Mouse (Mus musculus) right cerebral cortex, adult 18-20 months (tissue): ENCODE data around the gene Cog6.
A peak's percentile ranks its signal among the peaks of the same experiment; 100 is the strongest.

Experiments used
- DNase-seq: peaks from one replicate; pipeline ENCODE4 v3.0.0; 2022; ENCODE audit warnings: mixed read lengths

The Cog6 gene

DNA sequence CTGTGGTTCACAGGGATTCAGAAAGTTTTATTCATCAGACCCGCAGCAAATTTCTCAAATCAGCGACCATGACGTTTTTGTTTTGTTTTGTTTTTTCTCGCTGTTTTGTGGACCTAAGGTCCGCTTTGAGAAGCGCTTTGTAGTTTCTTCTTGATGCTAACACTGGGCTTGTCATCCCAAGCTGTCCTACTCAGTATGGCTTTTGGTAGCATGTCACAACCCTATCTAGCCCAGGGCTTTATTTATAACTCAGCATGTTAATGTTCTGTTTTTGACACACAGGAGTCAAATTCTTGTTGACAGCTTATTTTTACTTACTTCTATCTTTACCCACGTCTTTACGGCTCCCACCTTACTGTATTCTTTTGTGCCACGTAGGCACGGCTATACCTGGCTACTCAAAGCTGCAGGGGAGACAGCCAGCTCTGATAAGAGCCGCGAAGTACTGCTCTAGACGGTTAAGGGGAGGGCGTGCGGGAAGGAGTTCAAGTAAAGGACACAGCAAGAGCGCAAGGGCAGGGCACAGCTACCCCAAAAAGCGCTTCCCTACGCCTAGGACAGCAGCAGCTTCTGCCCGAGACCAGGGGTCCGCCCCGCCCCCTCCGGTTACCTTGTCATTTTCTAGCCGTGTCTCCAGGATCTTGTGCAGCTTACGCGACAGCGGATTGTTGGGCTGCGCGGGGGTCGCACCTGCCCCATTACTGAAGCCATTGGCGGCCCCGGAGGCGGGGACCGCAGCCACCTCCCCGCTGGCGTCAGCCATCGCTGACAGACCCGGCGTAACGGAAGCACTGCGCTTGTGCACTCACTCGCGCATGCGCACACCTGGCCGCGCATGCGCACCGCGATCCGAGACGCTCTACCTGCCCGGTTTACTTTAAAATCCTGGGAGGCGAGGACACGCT lies at the start of gene Cog6:
Gene Cog6 (minus strand): TSS at position 802 of the 905 bp plus-strand sequence.
- DNase-seq, result peak; percentile 80

DNA sequence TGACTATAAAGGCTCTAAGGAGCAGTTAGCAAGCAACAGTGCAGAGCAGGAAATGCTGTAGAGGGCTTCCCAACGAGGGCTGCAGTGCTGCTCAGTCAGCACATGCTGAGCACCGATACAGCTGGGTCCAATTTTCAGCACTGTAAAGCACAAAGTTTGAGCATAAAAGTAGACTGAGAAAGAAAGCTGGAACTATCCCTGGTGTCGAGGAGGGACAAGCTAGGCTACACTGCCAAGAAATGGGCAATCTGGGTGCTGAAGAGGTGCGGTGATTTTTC lies 49.0 kb upstream of the Cog6 start:
- no peak for DNase-seq

DNA sequence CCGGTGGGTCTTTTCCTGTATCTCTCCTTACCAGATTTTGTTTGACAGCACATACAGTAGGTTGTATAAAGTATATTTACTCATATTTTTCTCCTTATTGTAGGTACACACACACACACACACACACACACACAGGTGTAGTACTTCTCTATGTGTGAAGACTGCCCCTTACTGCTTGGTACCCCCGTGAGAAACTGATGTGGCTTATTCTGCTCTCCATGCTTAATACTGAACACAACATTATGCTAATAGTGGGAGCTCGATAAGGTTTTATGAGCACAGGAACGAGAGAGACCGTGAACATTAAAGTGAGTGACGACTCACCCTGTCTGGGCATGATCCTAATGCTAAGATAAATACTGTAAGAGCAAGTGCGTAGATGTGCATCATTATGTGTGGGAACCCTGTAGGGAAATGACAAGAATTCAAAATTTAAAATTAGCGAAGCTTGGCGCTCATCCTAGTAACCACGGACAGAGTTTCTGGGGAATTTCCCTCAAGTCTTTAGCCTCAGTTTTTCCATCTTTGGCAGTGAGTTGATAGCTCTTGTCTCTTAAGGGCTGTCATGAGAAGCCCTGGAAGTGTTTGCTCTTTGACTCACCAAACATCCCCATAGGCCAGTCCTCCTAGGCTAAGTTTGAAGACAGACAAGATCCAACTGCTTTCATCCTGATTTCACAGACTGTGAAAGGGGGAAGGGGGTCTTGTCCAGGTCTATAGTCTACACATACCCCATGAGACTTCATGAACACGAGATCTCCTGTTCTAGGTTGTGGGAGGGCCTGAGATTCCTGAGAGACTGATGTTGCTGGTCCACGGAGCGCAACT lies 48.4 kb upstream of the Cog6 start:
- DNase-seq, result no peak

DNA sequence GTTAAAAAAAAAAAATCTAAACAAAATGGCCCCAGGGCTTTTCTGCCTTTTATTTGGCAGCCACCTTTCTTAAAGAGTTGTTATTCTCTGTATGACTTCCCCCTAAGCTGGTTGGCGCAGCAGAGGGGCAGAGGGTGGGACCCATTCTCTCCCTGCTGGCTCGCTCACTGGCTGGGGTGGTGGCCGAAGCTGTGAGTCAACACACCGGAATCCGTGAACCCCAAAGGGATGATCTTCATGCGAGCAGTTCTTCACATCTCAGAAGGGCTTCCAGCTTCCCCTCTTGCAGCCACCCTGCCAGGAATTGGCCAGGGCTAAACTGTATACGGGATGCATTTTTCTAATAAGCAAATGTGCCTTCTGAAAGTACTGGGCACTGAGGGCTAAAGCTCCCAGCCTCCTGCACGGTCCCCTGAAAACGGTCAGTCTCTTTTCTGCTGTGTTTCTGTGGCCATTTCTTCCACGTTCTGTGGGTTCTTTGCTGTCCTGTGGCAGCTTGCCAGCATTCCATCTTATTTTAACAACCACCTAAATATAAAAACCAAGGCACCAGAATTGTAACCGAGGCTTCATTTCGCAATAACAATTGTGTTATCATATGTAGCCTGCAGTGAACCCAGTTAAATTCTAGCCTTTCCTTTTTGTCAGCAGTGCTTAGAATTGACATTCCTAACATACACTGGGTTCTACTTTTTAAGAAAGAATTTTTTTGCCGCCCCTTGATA lies 46.5 kb upstream of the Cog6 start:
- DNase-seq, result no peak

DNA sequence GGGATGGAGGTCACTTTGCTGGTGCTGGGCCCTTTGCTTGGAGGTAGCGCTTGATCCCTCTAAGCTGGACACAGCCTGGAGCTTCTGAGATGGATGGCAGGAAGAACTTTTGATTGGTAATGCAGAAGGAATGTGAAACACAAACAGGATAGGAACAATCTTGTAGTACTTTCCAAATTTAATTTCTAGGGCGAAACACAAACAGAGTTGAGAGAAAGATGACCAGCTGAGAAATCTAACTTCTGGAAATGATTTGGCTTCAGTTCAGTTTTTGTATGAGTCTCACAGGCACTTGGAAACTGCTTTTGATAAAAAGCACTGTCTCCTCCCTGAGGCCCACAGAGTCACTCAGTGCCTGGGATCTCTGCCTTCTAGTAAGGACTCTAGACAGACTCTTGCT lies 42.9 kb upstream of the Cog6 start:
- DNase-seq, result no peak

DNA sequence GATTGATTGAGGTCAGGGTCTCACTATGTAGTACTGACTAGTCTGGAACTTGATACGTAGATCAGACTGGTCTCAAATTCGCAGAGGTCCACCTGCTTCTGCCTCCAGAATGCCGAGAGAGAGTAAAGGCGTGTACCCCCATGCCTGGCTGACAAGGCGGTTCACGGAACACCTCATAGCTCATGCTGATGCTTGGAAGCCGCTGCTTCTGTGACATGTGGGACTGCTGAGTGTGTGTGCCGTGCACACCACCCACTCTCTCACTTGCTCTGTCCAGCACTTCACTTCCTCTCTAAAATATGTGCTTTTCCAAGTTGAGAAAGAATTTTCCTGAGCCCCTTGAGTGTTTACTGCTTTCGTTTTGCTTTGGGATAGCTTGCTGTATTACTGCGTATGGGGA lies 39.4 kb upstream of the Cog6 start:
- DNase-seq, result no peak

DNA sequence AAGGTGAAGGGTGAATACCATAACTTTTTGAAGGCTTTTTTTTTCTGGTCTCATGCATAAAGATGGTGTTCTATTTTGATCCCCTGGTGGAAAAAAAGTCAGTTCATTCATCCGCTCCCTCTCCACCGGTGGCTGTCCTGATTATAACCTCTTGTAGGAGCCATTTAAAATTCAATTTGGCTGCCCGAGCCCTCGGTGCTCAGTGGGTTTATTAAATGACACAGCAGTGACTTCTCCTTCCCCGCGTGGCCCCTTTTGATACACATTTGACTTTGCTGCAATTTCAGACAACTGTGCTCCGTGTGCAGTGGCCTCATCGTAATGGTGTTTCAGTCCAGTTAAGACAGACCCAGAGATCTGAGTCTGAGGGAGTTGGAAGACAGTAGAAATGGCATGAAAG lies 35.3 kb upstream of the Cog6 start:
- DNase-seq, result no peak

DNA sequence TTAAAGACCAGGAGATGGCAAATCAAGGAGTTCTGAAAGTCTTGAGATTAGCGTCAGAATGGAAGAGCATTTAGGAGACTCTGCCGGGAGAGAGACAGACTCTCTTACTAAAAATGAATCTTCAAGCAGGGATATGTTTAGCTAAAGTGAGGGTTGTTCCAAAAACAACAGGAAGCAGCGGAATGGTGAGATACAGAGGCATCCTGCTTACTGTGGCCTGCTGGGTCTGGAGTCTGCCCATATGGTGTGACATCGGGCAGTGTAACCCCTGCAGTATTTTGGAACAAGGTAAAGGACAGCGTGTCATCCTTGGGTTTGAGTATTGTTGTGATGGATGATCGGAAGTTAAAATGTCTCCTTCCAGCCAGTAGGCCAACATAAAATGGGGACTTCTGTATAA lies 29.3 kb upstream of the Cog6 start:
- no peak for DNase-seq

DNA sequence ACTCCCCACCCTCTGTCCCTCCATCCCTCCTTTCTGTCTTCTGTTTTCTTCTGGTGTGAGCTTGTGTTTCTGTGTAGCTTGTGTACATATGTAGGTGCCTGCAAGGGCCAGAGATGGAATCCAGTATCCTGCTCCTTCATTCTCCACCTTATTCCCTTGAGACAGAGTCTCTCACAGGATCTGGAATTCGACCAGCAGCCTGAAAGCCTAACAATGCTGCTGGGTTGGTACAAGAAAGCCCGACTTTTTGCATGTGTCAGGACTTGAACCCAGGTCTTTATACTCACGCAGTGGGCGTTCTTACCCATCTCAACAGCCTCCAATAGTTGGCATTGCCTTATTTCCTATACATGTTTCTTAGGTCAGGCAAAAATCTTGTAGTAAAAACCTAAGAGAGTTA lies 28.7 kb upstream of the Cog6 start:
- no peak for DNase-seq

DNA sequence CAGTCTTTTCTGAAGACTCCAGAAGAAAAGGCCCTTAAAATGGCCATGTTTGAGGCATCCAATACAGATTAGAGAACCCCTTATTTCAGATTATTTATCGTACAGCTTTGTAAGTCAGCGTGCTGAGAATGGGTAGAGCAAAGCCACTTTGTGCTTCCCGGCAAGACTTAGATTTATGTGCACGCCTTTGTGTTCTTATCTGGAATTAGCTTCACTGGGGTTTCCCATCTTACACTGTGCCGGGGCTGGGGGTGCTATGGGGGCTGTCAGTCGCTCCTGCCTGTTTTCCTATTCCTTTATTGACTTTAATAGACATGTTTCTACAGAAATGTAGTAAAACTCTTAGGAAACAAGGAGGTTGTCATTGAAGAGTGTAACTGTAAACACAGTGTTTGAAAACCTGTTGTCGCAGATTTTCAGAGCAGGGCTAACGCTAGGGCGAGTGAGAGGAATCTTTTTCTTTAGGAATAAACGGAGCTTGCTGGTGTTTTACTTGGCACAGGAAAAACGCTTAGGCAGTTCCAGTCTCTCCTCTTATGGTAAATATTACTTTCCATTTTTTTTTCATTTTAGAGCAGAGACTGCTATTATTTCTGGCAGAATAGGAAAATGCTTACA lies 27.8 kb upstream of the Cog6 start:
- no peak for DNase-seq

DNA sequence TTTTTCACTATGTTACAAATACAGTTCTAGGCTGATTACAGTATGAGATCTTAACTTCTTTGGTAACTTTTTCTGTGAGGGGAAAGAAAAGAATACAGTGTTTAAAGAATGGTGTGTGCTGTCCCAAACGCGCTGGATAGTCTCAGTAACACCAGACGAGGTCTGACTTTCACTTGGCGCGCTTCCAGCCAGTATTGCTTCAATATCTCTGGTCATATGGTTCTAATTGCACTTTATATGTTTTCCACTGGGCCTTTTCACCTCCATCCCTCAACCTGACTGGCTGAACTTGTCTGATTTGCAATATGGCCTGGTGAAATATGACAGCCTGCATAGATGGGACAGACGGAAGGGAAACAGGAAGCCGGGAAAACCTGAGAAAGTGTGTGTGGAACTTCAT lies 27.2 kb upstream of the Cog6 start:
- no peak for DNase-seq

DNA sequence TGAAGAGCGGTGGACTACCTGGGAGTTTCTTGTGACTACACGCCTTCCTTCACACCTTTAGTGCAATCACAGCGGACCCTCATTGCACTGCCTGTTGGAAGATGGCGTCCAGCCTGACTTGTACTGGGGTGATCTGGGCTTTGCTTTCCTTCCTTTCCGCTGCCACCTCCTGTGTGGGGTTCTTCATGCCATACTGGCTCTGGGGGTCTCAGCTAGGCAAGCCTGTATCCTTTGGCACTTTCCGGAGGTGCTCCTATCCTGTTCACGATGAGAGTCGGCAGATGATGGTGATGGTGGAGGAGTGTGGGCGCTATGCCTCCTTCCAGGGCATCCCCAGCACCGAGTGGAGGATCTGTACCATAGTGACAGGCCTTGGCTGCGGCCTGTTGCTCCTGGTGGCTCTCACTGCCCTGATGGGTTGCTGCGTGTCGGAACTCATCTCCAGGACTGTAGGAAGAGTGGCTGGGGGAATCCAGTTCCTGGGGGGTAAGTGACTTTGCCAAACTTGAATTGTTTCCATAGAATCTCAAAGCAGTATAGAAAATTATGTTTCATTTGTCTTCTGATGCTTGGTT lies 26.3 kb upstream of the Cog6 start:
- no peak for DNase-seq

DNA sequence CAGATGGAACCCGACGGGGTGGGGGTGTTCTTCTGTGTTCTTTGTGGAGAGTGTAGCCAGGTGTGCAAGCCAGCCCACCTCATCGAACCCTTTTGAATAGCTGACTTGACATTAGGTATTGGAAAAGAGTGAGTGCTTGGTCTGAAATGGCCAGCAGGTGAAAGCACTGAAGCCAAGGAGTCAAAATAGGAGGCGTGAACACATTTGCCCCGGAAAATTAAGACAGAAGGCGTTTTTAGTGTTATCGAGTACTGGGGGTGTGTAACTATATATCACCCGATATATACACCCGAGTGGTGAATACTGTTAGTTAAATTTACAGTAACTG lies 25.2 kb upstream of the Cog6 start:
- no peak for DNase-seq

DNA sequence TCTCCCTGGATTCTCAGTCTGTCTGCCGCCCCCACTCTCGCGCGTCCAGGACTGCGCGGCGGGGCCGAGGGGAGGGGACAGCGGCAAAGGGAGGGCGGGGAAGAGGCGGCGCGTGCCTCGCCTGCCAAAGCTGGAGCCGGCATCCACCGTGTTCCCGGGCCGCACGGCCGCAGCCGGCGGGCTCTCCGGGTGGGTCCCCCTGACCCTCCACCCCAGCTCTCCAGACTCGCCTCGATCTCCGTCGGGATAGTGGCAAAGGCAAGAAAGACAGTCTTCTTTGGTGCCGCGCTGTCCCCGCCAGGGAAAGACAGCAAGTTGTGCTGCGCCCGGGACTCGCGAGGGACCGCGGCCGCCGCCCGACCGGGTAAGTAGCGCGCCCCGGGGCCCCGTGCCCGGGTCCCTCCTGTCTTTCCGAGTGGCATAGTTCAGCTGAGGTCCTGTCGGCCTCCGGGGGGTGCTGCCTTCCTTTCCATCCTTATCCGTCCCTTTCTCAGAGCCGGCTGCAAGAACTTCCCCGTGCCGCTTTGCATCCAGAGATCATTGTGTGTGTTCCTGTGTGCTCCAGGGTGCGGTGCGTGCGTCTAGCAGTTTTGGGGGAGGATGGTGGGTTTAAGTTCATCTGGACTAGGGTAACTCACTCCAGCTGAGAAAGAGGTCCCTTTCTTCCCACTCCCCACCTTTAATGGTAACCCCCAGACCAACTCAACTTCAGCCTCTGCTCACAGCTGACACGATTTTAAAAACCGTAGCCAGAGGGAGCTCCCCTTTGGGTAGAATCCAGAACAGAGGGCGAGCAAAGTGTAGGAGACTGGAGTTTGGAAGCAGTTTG lies 24.6 kb upstream of the Cog6 start, which contains the start of gene Lhfp:
Gene Lhfp (plus strand): TSS at position 118 of the 829 bp plus-strand sequence.
- peak; percentile 77 for DNase-seq

DNA sequence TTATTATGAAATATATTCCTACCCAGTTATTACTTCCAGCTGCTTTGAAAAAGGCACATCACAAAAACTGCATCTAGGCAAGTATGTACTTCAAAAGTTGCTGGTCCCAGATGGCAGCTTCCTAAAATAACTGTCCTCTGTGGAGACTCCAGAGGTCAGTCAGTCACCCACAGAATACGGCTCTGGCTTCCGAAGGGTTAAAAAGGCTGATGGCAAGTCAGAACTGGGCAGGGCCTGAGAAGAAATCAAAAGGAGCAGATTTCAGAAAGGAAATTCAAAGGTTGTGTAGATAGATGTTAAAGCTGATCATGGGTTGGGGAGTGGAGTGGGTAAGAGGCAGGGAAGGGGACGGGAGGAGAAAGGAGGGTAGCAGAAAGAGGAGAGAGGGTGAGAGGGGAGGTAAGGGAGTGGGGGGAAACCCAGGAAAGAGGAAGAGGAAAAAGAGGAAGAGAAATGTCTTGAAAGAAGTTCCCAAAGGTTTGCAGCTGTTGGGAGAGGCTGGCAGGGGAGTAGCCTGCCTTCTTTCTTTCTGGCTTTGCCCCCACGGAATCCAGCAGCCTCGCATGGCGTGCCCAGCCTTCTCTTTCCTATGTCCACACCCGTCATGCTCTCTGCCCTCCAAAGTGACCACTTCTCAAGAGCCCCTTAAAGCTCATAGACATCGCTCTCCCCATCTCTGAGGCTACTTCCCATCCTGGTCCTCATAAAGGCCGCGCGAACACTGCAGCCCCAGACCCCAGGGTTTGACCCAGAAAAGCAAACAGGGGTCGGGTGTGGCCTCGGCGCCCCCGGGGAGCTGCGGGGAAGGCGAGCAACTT lies 23.8 kb upstream of the Cog6 start:
- DNase-seq, result no peak

DNA sequence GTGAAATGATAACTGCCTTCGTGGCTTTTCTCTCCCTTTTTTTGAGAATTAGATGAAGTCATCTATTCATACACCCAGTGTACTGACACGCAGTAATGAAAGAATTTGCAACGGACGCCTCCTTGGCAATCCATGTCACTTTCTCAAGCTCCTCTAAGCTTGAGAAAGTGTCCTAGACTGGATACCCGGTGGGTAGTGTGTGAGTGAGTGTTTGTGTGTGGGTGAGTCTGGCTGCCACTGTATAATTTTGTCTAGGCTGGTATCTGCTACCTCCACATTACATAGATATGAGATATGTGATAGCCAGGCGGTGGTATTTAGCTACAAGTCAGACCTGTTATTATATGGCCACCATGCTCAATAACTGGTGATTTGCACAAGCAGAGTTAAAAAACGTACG lies 22.7 kb upstream of the Cog6 start:
- peak; percentile 40 for DNase-seq

DNA sequence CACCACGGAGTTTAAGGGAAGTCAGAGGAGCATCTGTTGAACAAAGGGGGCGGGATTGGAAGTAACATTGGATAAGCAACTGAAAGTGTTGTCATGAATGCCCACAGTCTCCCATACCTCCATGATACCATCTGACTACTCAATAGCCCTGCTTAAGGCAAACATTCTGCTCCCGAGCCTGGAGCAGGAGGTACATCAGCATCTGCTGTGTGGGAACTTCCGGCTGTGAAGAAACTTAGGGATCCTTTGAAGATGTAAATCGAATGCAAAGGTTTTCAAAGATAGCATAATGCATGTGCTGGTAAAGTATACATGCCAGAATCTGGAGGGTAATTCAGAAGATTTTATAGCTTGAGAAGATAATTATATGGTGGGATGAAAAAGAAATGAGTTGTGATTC lies 21.9 kb upstream of the Cog6 start:
- DNase-seq, result peak; percentile 32

DNA sequence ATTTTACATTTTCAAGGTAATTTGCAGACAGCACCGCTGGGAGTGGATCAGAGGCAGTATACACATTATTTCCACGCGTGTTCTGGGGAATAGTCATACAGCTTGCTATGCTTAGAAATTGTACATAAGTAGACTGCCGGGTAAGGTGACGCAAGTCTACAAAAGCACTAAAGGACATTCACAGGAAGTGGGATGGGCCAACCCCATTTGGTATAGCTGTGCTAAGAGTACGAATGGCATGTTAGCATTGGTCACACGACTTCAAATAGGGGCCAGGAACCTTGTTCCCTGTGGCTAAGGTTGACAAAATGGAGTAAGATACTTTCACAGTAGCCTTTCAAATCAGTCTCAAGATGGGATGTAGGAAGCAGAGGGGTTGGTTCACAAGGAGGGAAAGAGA lies 19.9 kb upstream of the Cog6 start:
- no peak for DNase-seq

DNA sequence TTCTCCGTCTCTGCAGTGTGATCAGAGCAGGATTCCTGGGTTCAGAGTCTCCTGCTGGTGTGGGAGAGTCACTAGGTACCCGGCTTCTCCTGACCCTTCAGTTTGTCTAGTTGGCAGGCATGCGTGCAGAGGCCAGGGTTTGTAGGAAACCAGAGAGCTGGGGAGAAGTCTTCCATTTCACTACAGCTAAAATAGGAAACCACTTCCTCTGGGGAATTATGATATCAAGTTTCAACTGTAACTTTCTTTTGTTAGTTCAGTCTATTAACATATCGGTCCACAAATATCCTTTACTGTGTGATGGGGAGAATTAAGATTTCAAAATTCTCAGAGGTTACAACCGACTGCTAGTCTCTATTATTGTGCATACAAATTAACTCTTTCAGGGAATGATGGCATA lies 19.0 kb upstream of the Cog6 start:
- no peak for DNase-seq

DNA sequence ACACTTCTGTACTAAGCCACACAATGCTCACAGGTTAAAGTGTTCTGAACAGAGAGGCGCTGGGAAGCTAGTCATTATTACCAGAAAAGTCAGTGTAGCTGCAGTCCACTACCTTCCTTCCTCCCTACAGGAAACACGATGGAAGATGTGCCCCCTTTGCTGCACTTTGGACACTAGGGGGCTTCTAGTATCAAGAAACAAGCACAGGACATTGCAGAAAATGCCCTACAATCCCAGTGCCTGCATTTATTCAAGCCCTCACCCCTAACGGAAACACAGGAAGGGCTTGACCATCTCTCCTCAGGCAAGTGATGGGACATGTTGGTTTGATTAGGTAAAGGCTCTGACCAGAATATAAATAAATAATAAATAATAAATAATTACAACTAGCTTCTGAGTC lies 16.4 kb upstream of the Cog6 start:
- no peak for DNase-seq

DNA sequence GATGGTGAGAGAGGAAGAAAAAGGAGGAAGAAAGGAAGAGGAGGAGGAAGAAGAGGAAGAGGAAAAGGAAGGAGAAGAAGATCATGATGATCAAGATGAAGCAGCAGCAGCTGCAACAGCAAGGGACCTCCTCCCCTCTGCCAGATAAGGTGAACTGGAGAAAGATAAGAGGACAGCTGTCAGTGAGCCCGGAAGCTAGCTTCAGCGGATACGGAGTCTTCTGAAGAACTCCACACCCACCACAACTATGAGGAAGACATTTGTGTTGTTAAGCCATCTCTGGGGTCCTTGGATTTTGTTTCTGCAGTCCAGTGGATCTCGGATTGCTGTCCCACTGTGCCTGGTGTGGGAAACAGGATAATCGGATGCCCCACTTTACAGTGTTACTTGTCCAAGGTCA lies 15.4 kb upstream of the Cog6 start:
- no peak for DNase-seq
